Mouse (Mus musculus) common myeloid progenitor, adult 5-6 weeks (primary cell): ENCODE results near the gene Ost4. TPM values are rescaled to one million over a fixed set of nuclear protein-coding genes. Genes with fewer than 3 reads are reported as not detected.

ENCODE experiments used
- ATAC-seq: replicated peaks from 2 replicates; pipeline ENCODE4 v1.8.0; 2016; ENCODE audit warnings: low read depth, mild to moderate bottlenecking, moderate TSS enrichment, inconsistent platforms; ENCODE audit not compliant: poor library complexity, severe bottlenecking
- total RNA-seq: library from RNA; stranded (forward); fragments of 200-1000, 187-1606 nt; gene quantifications from 2 replicates; pipeline ENCODE4 v1.2.3, GENCODE M21; 2017

Ost4 gene
- 227 and 230 TPM in 2 replicates for total RNA-seq

GRCm38 (mm10) chr5:30907413-30908059 lies at the start of gene Ost4:
Gene Ost4 (minus strand): TSS chr5:30907788.
- peak; percentile 93 for ATAC-seq

DNA sequence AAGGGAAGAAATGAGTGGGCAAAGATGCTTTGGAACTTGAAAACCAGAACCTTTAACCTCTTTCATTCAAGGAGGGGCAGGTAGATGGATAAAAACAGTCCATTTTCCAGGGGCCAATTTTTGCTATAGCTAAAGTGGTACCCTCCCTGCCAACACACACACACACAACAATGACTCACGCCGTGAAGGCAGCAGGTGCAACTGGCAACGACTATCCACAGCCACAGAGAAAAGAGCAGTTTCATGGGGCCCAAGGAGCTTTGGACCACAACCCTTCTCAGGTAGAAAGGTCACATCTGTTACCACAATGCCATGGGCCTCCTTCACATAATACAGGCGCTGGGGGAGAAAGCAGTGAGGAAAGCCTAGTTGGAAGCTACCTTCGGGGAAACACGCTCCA lies 48.2 kb upstream of the Ost4 start:
- no peak for ATAC-seq

- ATAC-seq: no peak
Observed at GRCm38 (mm10) chr5:30954556-30954955, 47.0 kb upstream of the Ost4 start.

GRCm38 (mm10) chr5:30954065-30954464 lies 46.5 kb upstream of the Ost4 start:
- ATAC-seq: no peak

DNA sequence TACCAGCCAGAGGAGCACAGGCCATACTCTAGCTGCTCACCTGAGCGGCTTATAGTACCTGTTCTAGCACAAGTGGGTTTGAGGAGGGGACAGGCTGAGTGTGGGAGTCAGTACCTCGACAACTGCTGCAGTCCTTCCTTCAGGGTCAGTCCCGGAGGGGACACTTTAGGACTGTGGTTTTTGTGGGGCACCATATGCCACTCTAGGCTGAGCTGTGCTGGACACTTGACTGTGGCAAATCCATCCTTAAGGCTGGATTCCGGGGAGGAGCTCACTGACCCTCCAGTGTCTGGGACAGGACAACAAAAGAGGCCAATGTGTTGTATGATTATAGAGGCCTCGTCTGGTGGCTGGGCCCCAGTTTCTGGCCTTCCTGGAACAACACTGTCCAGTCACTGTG lies 45.0 kb upstream of the Ost4 start:
- no peak for ATAC-seq

GRCm38 (mm10) chr5:30951706-30952105 lies 44.1 kb upstream of the Ost4 start:
- no peak for ATAC-seq

DNA sequence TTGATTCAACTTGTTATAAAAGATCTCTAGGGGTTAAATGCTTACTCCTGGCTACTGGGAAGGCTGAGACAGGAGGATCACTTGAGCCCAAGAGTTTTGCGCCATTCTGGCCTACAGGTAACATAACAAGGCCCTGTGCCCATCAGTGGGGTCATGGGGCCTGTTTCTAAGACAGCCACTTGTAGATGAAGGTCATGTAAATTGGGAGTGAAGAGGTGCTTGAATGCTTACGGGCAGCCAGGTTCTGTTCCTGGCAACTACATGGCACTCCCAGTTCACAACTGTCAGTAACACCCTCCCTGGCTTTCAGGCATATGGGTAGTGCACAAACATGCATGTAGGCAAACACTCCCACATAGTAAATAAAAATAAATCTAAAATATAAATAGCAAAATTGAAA lies 43.3 kb upstream of the Ost4 start:
- no peak for ATAC-seq

DNA sequence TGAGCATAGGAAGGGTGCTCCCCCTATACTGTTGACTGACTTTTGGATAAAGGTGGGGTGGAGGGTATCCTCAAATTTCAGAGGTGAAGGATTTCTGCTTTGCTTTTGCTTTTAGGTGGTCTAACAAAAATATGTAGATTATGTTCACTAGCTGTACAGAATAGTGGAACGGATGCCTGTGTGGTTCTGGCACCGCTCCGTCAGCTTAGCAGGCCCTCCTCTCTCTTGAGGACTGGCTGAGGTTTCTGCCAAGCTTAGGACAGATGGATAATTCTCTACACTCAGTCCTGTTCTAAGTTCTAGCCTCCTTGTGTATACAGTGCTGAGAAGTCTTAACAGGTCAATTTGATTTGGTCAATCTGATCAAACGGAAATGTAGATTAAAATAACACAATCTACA lies 42.9 kb upstream of the Ost4 start:
- ATAC-seq: no peak

DNA sequence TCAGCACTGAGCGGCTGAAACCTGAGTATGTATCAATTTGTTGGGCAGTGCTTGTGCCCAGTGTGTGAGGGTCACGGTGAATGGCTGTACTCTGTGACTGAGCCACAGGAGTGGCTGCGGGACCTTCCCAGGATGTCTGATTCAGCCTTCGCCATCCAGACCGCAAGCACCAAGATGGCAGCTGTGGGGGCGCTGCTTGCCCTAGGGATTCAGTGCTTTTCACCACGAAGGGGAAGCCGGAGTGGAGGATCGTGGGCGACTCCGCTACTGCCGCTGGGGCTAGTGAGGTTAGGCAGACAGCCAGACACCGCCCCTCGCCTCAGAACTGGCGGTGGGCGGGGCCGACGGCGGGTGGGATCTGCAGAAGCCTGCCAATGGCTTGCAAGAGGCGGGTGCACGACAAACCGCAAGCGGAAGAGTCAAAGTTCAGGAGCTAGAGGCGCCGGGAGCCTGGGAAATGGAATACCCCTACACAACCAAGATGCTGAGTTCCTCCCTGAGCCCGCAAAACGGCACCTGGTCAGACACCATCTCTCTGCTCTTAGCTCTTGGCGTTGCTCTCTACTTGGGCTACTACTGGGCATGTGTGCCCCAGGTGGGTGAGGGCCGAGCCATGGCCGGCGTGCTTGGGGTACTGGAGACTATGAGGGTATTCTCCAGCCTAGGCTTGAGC lies 42.2 kb upstream of the Ost4 start:
- ATAC-seq: peak; percentile 89

GRCm38 (mm10) chr5:30948620-30949019 lies 41.0 kb upstream of the Ost4 start:
- ATAC-seq: no peak

DNA sequence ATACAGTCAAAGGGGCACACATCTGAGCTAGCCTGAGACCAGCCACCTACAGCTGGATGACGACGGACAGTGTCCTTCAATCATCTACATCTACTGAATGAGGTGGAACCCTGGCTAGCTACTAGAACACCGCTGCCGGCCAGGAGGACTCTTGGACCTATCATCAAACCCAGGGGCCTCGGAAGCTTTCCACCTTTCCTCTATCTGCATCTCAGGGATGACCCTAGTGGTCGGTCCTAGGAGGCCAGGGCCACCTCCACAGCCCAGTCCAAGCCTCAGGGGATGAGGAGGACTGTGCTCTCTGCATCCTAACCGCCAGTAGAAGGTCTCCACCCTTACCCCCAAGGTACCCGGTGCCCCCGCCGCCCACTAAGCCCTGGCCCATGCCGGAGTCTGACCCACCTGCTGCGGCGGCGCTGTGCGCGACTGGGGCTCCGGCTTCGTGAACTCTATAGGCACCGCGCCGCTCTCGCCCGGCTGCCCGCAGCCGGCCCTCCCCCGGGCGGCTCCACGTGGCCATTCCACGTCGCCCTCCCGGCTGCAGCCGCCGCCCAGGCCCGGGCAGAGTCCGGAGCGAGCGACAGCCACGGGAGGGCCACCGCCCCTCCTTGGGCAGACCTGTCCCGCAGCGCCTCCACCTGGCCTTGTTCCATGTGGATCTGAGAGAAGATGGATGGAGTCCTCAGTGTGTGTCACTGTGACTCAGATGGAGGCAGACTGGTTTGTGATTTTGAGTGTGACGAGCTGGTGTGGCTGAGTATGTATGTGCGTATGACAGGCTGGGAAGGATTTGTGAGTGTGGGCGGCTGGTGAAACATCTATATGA lies 37.6 kb upstream of the Ost4 start, which contains the start of gene Cgref1:
Gene Cgref1, minus strand, starts transcription at position 636 of the 826 bp plus-strand sequence.
- peak; percentile 20; the same call in 1 of the 2 replicates for ATAC-seq

- no peak for ATAC-seq
Observed at GRCm38 (mm10) chr5:30944344-30944743, 36.8 kb upstream of the Ost4 start.

DNA sequence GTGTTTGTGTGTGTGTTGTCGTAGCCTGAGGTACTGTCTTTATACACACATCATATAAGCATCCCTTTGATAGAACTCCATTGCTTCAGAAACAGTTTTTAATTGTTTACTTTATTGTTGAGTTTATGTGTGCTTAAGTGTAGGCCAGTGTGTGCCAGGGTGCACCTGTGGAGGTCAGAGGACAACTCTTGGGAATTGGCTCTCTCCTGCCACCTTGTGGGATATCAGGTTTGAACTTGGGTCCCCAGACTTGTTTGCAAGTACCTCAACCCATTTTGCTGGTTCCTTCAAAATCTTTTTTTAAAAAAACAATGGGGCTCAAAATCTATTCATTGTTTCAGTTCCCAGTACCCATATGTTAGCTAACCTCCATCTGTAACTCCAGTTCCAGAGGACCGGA lies 35.4 kb upstream of the Ost4 start:
- no peak for ATAC-seq

DNA sequence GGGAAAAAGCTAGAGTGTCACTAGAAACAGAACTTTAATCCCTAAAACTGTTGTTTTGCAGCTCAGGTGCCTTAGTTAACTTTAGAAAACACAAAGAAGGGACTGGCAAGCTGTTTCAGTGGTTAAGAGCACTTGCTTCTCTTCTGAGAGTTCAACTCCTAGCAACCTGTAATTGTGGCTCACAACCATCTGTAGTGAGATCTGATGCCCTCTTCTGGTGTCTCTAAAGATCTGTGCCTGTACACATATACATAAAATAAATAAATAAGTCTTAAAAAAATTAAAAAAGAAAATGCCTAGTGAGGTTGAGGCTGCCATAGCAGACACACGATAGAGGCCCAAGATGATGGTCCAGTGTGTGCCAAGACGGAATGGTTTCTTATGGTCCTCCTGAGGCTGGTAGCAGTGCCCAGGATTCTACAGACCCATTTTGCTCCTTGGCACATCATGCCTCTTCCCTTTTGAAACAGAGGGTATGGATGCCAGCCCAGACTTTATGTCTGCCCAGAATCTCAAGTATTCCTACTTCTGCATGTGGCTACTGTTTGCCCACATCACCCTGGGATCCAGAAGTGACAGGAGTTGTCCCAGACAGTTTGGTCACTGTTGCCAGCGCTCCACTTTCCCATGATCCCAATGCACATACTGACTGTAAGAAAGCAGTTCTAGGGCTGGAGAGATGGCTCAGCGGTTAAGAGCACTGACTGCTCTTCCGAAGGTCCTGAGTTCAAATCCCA lies 27.3 kb upstream of the Ost4 start:
- no peak for ATAC-seq

GRCm38 (mm10) chr5:30933705-30934104 lies 26.1 kb upstream of the Ost4 start:
- ATAC-seq: no peak

GRCm38 (mm10) chr5:30931378-30931777 lies 23.8 kb upstream of the Ost4 start:
- no peak for ATAC-seq

DNA sequence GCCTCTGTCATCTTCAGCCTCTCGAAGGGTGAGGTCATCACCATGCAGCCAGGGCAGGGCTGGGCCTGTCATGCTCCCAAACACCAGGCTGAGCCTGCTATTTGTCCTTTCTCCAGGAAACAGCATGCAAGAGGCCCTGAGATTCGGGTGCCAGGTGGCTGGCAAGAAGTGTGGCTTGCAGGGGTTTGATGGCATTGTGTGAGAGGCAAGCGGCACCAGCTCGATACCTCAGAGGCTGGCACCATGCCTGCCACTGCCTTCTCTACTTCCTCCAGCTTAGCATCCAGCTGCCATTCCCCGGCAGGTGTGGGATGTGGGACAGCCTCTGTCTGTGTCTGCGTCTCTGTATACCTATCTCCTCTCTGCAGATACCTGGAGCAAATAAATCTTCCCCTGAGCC lies 23.3 kb upstream of the Ost4 start:
- ATAC-seq: no peak

GRCm38 (mm10) chr5:30930121-30930520 lies 22.5 kb upstream of the Ost4 start:
- peak; percentile 63 for ATAC-seq

GRCm38 (mm10) chr5:30927945-30928529 lies 20.4 kb upstream of the Ost4 start:
- no peak for ATAC-seq

GRCm38 (mm10) chr5:30926073-30926472 lies 18.5 kb upstream of the Ost4 start:
- no peak for ATAC-seq
